Mouse (Mus musculus) lung, embryonic 15.5 days (tissue): ENCODE data around the gene Apba1. TPM values are rescaled to one million over a fixed set of nuclear protein-coding genes. Genes with fewer than 3 reads are reported as not detected.

Experiments
- polyA plus RNA-seq: library from polyadenylated mRNA; unstranded; fragments of >200 nt; fragmentation: Nextera tagmentation; extraction: Ambion mirVana; gene quantifications from 2 replicates; pipeline ENCODE4 v1.2.1, GENCODE M21; 2015

Gene Apba1
- polyA plus RNA-seq, 1 experiment from 2014 or later, result 0.37 TPM

Other genes with a start within 250 kb of the Apba1 start
- 0.92 and 1.2 TPM in 2 replicates for gene 1700028P14Rik, start 106.1 kb upstream of the Apba1 start, polyA plus RNA-seq
- 5.8 and 6.9 TPM in 2 replicates for gene Ptar1, start 71.5 kb upstream of the Apba1 start, polyA plus RNA-seq